Mouse (Mus musculus) hindbrain, embryonic 15.5 days (tissue): ENCODE measurements around the gene Hoxa5. TPM values are rescaled to one million over a fixed set of nuclear protein-coding genes. Genes with fewer than 3 reads are reported as not detected.

Experiments
- ATAC-seq: fragments of 200-750 bp; cut with Nextera tagmentation; 2 replicates; pipeline ENCODE4 v1.8.0; 2017; ENCODE audit warnings: low read depth, moderate number of reproducible peaks, moderate TSS enrichment; ENCODE audit not compliant: low FRiP score
- H3K27ac ChIP-seq: fragments of 300-500 bp; sonication (generic); replicated peaks from 2 replicates; pipeline ENCODE4 v1.5.1; 2015; ENCODE audit warnings: mild to moderate bottlenecking, inconsistent platforms
- H3K27me3 ChIP-seq: fragments of 300-500 bp; sonication (generic); 2 replicates; pipeline ENCODE4 v1.6.1; 2015; ENCODE audit warnings: control low read depth, inconsistent platforms
- H3K36me3 ChIP-seq: fragments of 300-500 bp; sonication (generic); 2 replicates; pipeline ENCODE4 v1.6.1; 2015; ENCODE audit warnings: control low read depth, inconsistent platforms
- H3K4me1 ChIP-seq: fragments of 300-500 bp; sonication (generic); replicated peaks from 2 replicates; pipeline ENCODE4 v1.6.1; 2015; ENCODE audit warnings: control low read depth, inconsistent platforms
- H3K4me2 ChIP-seq: fragments of 300-500 bp; sonication (generic); 2 replicates; pipeline ENCODE4 v1.6.1; 2015; ENCODE audit warnings: moderate library complexity, mild to moderate bottlenecking, inconsistent platforms
- H3K4me3 ChIP-seq: fragments of 300-500 bp; sonication (generic); 2 replicates; pipeline ENCODE4 v1.5.1; 2015; ENCODE audit warnings: mild to moderate bottlenecking, inconsistent platforms
- H3K9ac ChIP-seq: fragments of 300-500 bp; sonication (generic); 2 replicates; pipeline ENCODE4 v1.6.1; 2015; ENCODE audit warnings: inconsistent platforms
- H3K9me3 ChIP-seq: fragments of 300-500 bp; sonication (generic); 2 replicates; pipeline ENCODE4 v1.6.1; 2016; ENCODE audit warnings: control low read depth, inconsistent platforms
- WGBS: fragments of 180-500 bp; shearing (Covaris S2); methylation state at CpG from one replicate; pipeline ENCODE4 v1.1.7; 2015; 5-methylcytosine and 5-hydroxymethylcytosine counted together
- polyA plus RNA-seq: library from polyadenylated mRNA; unstranded; fragments of >200 nt; fragmentation: Nextera tagmentation; extraction: Ambion mirVana; gene quantifications from 2 replicates; pipeline ENCODE4 v1.2.1, GENCODE M21; 2015

The Hoxa5 gene
- polyA plus RNA-seq, 1 experiment from 2014 or later, result 115 TPM

- H3K4me1 ChIP-seq, result peaks cover 37% of the 10 kb centered on the region
- under 1% methylated on average over 35 of the region's 35 CpGs for WGBS
Observed at GRCm38 (mm10) chr6:52172501-52172900, 31.9 kb downstream of the Hoxa5 start.

DNA sequence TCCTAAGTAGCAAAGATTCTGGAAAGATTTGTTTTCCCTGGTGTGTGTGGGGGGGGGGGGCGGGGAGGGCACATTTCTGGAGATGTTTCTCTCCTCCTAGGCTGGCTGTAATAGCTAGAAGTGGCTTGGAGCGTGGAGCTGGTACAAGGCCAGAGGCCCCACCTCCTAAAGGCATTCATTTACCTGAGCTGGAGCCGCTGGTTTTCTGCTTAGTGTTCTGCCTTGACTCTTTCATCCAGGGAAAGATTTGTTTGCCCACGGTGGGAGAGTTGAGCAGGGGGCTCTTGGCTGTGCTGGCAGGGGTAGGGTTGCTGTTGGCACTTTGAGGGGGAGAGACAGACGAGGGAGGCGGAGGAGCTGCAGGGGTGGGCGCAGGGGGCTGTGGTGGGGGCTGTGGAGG is 32.4 kb downstream of the Hoxa5 start:
- peak overlapping the region; percentile 97 for H3K4me2 ChIP-seq
- ATAC-seq, result no peak

More at GRCm38 (mm10) chr6:52172501-52172900, 31.9 kb downstream of the Hoxa5 start:
- Histone ChIP-seq H3K27me3 (peaks cover 12% of the 10 kb centered on the region; the same call in 1 of the 2 replicates), H3K4me2 (peak overlapping the region; percentile 97), H3K9me3 (no peaks in the 10 kb centered on the region), H3K36me3 (no peaks in the 10 kb centered on the region), H3K9ac (peak overlapping the region; percentile 68), H3K27ac (peak overlapping the region; percentile 95), H3K4me3 (peak overlapping the region; percentile 51)
- peak; percentile 91 for ATAC-seq

GRCm38 (mm10) chr6:52171331-52171730 is 33.1 kb downstream of the Hoxa5 start:
- H3K9me3 ChIP-seq, result no peaks in the 10 kb centered on the region
- H3K4me1 ChIP-seq, result peaks cover 37% of the 10 kb centered on the region
- H3K4me3 ChIP-seq, result peak overlapping the region; percentile 51
- H3K36me3 ChIP-seq, result no peaks in the 10 kb centered on the region
- H3K27me3 ChIP-seq, result peaks cover 12% of the 10 kb centered on the region; the same call in 1 of the 2 replicates
- ATAC-seq, result no peak
- WGBS, result 7% methylated on average over 4 of the region's 4 CpGs
- H3K9ac ChIP-seq, result peak overlapping the region; percentile 68
- H3K4me2 ChIP-seq, result peak overlapping the region; percentile 97
- peak overlapping the region; percentile 95 for H3K27ac ChIP-seq

More for the DNA sequence above, 32.4 kb downstream of the Hoxa5 start:
- WGBS, result 5% methylated on average over 7 of the region's 7 CpGs
- peaks cover 12% of the 10 kb centered on the region; the same call in 1 of the 2 replicates for H3K27me3 ChIP-seq
- H3K4me1 ChIP-seq, result peaks cover 37% of the 10 kb centered on the region
- peak overlapping the region; percentile 95 for H3K27ac ChIP-seq
- peak overlapping the region; percentile 68 for H3K9ac ChIP-seq
- H3K4me3 ChIP-seq, result peak overlapping the region; percentile 51
- no peaks in the 10 kb centered on the region for H3K9me3 ChIP-seq
- no peaks in the 10 kb centered on the region for H3K36me3 ChIP-seq

DNA sequence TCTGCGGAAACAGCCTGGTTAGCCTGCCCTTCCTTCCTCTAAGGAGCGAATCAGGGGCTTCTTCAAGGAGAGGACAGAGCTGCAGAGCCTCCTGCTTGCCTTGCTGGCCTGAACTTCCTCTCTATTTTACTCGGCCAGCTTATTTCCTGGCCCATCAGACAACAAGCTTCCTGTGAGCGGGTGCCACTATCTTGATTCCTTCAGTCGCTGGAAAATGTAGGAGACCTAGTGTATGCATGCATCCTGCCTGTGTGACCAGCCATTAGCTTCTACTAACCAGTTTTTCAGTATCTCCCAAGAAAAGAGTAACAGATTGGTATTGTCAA is 33.5 kb downstream of the Hoxa5 start:
- Histone ChIP-seq H3K9me3 (no peaks in the 10 kb centered on the region), H3K4me3 (peak overlapping the region; percentile 51), H3K4me2 (peak overlapping the region; percentile 97), H3K4me1 (peaks cover 37% of the 10 kb centered on the region), H3K36me3 (no peaks in the 10 kb centered on the region), H3K27me3 (peaks cover 12% of the 10 kb centered on the region; the same call in 1 of the 2 replicates), H3K9ac (peak overlapping the region; percentile 68), H3K27ac (peak overlapping the region; percentile 95)
- 7% methylated on average over 5 of the region's 5 CpGs for WGBS
- no peak for ATAC-seq

- H3K4me3 ChIP-seq, result peak overlapping the region; percentile 51
- peaks cover 37% of the 10 kb centered on the region for H3K4me1 ChIP-seq
- H3K36me3 ChIP-seq, result no peaks in the 10 kb centered on the region
- H3K9ac ChIP-seq, result peak overlapping the region; percentile 68
- WGBS, result under 1% methylated on average over 40 of the region's 40 CpGs
- H3K27me3 ChIP-seq, result peaks cover 12% of the 10 kb centered on the region; the same call in 1 of the 2 replicates
- peak overlapping the region; percentile 95 for H3K27ac ChIP-seq
- ATAC-seq, result 0 out of 2 replicates have a peak, but pooled peaks have one; percentile 2
- H3K4me2 ChIP-seq, result peak overlapping the region; percentile 97
- no peaks in the 10 kb centered on the region for H3K9me3 ChIP-seq
Observed at GRCm38 (mm10) chr6:52170166-52170897, 34.1 kb downstream of the Hoxa5 start.

DNA sequence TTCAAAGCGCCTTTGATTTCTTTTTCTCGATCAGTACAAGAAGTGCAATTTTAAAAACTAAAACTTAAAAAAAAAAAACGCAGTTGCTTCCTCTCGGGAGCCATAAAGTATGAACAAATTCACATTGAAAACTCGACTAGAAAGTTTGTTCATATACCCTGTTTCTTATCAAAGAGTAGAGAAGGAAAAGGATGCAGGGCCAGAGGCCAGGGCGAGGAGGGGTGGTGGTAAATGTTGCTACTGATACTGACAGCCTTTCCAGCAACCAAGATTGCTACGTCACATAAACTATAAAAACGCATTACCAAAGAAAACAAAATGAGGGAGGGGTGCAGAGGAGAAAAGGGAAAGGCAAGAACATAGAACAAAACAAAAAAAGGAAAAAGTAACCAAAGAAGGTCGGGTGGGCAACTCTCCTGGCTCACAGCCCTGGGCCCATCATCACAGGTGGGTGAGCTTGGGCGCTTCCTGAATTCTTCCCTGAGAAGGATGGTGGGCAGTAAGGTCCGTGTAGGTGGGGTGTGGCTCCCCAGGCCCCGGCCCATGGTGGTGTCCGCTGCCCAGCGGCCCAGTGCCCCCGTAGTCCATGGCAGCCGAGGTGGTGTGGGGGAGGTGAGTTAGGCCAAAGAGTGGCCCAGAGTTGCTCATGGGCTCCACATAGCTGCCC is 34.8 kb downstream of the Hoxa5 start:
- 7% methylated on average over 16 of the region's 16 CpGs for WGBS
- Histone ChIP-seq H3K4me1 (peaks cover 37% of the 10 kb centered on the region), H3K9ac (peak overlapping the region; percentile 68), H3K9me3 (no peaks in the 10 kb centered on the region), H3K4me3 (peak overlapping the region; percentile 51), H3K36me3 (no peaks in the 10 kb centered on the region), H3K27me3 (peaks cover 12% of the 10 kb centered on the region; the same call in 1 of the 2 replicates), H3K4me2 (peak overlapping the region; percentile 97), H3K27ac (peak overlapping the region; percentile 95)
- no peak for ATAC-seq

DNA sequence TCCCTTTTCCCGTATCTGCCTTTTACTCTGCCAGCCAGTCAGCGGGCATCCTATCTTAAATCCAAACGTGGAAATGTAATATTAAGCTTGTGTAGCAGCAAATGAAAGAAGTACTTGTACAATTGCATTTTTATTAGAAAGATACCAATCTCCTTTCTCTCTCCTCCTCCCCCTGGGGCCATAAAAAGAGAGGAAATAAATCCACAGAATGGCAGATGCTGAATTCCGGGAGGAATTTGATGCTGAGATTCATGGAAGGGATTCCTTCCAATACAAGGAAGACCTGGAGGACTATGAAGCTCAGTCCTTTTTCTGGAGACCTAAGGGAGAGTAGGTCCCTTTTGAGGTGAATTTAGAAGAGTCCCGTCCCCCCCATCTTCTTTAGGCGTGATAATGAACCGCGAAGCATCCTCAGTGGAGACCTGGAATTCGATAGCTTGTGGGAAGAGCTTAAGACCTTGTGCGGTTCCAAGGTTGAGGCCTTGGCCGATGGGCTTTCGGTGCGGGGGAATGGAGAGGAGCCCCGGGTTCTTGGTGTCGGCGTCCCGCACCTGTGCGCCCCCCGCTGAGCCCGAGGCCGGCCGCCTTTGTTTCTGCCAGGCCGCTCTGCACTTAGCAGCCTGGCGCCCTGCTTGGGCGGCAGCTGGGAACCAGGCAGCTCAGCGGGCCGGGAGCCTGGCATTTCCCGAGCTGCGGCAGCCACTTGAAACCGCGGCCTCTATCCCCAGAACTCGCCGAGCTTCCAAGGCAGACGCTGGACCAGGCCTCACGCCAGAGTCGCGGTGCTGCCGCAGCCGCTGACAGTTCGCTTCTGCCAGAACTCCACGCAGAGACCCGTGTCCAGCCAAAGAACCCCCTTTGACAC is 36.0 kb downstream of the Hoxa5 start:
- Histone ChIP-seq H3K9me3 (no peaks in the 10 kb centered on the region), H3K4me1 (peaks cover 34% of the 10 kb centered on the region), H3K36me3 (no peaks in the 10 kb centered on the region), H3K4me3 (peak overlapping the region; percentile 87), H3K27me3 (peaks cover 12% of the 10 kb centered on the region; the same call in 1 of the 2 replicates), H3K27ac (peak overlapping the region; percentile 95), H3K9ac (peak overlapping the region; percentile 68), H3K4me2 (peak overlapping the region; percentile 97)
- no peak for ATAC-seq
- 2% methylated on average over 42 of the region's 42 CpGs for WGBS

GRCm38 (mm10) chr6:52167736-52168161 is 36.6 kb downstream of the Hoxa5 start:
- H3K9ac ChIP-seq, result peak overlapping the region; percentile 68
- peak overlapping the region; percentile 95 for H3K27ac ChIP-seq
- peaks cover 31% of the 10 kb centered on the region for H3K4me1 ChIP-seq
- peak overlapping the region; percentile 97 for H3K4me2 ChIP-seq
- peaks cover 14% of the 10 kb centered on the region; the same call in 1 of the 2 replicates for H3K27me3 ChIP-seq
- ATAC-seq, result no peak
- H3K36me3 ChIP-seq, result no peaks in the 10 kb centered on the region
- H3K4me3 ChIP-seq, result peak overlapping the region; percentile 87
- WGBS, result 2% methylated on average over 14 of the region's 14 CpGs
- H3K9me3 ChIP-seq, result no peaks in the 10 kb centered on the region

GRCm38 (mm10) chr6:52167176-52167575 is 37.2 kb downstream of the Hoxa5 start:
- ATAC-seq, result no peak
- Histone ChIP-seq H3K4me3 (peak overlapping the region; percentile 87), H3K36me3 (no peaks in the 10 kb centered on the region), H3K4me2 (peak overlapping the region; percentile 97), H3K27me3 (peaks cover 11% of the 10 kb centered on the region; the same call in 1 of the 2 replicates), H3K9ac (peak overlapping the region; percentile 68), H3K4me1 (peaks cover 26% of the 10 kb centered on the region), H3K9me3 (no peaks in the 10 kb centered on the region), H3K27ac (peak overlapping the region; percentile 95)
- 6% methylated on average over 1 of the region's 1 CpGs for WGBS

- Histone ChIP-seq H3K9me3 (no peaks in the 10 kb centered on the region), H3K4me2 (peak overlapping the region; percentile 97), H3K27me3 (peaks cover 11% of the 10 kb centered on the region; the same call in 1 of the 2 replicates), H3K4me1 (peaks cover 20% of the 10 kb centered on the region), H3K36me3 (no peaks in the 10 kb centered on the region), H3K9ac (peak overlapping the region; percentile 68), H3K27ac (peak overlapping the region; percentile 95), H3K4me3 (peak overlapping the region; percentile 87)
- 4% methylated on average over 4 of the region's 4 CpGs for WGBS
- no peak for ATAC-seq
Observed at GRCm38 (mm10) chr6:52166431-52167077, 37.8 kb downstream of the Hoxa5 start.
